Mouse (Mus musculus) adrenal gland, postnatal 0 days (tissue): Measurements from ENCODE around the gene Camkmt. TPM values are rescaled to one million over a fixed set of nuclear protein-coding genes. Genes with fewer than 3 reads are reported as not detected.

ENCODE experiments used
- polyA plus RNA-seq: library from polyadenylated mRNA; unstranded; fragments of >200 nt; fragmentation: Nextera tagmentation; extraction: Ambion mirVana; gene quantifications from 2 replicates; pipeline ENCODE4 v1.2.1, GENCODE M21; 2015

The Camkmt gene
- polyA plus RNA-seq: 8.1 and 8.2 TPM in 2 replicates

DNA sequence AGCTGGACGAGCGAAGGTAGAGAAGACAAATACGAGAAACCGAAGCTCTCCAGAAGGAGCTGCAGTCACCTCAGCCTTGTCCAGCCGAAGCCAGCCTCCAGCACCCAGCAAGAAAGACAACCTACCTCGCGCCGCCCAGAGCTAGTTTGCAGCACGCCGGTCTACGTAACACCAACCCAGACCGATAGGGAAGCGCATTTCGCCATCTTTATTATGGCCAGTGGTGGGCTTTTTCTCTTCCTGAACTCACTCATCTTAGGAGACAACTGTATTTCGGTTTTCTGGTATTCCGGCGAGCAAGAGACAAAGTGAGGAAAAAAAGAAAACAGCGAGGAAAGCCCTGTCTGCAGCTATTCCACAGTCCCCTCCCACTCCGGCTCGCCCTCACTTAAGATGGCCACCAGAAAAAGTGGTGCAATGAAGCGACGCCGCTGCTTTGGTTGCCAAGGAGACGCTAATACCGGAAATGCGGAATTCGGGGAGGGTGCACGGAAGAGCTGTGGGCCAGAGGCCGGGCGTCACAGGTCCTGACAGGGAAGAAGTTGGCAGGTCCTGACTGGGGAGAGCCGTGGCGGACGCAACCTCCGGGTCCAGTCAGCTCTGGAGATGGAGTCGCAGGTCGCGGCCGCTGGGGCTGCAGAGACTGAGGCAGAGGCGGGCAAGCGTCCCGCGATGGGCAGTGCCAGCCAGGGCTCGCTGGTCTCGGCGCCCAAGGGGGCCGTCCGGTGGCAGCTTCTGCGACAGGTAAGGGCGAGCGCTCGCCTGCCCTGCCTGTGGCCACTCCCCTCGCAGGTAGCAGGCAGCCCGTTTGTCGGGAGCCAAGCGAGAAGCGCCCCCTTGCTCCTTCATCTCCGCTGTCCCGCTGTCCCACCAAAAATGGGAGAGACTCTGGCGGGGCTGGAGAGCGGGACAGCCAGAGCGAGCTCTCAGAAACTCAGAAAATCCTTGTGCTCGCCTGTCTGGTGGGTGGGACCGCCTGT, at the start of gene Camkmt, which contains the start of gene Prepl:
Gene Camkmt (plus strand): TSS at position 433 of the 980 bp plus-strand sequence.
Gene Prepl (minus strand): TSS at position 122 of the 980 bp plus-strand sequence.

Other genes with a start within 250 kb of the Camkmt start
- gene Ppm1b, start 133.8 kb upstream of the Camkmt start, polyA plus RNA-seq: 52.2 and 67.5 TPM in 2 replicates
- 0.19 and 0.52 TPM in 2 replicates for gene Slc3a1, start 62.2 kb upstream of the Camkmt start, polyA plus RNA-seq
- gene Prepl, start 311 bp upstream of the Camkmt start, polyA plus RNA-seq: 23.7 and 24.3 TPM in 2 replicates